Mouse (Mus musculus) left cerebral cortex, adult 11 months (tissue): ENCODE results near the gene Creld1.
A peak's percentile ranks its signal among the peaks of the same experiment; 100 is the strongest.

Experiments
- DNase-seq: peaks from one replicate; pipeline ENCODE4 v3.0.0; 2022; ENCODE audit warnings: low spot score

Gene Creld1

DNA sequence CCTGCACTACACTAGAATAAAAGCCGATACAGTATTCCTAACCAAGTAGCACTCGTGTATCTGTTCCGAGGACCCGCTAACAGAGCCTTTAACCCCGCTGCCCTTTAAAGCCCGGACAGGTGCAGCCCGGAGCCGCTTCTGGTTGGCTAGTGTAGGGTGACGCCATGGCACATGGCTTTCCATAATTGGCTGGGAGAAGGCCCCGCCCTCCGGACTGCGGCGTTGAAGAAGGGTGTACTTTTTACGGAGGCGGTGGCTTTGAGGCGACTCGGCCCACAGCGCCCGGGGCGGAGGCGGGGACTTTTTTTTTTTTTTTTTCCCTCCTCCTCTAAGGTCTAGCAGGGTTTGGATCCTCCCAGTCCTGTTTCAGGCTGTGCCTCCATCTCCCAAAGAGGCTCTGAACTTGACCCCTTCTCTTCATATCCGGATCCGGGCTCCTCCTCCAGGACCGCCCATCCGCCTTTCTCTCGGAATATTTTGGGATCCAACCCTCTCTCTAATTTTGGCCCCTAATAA, at the start of gene Creld1:
Creld1 (plus strand) TSS at position 198 of the 516 bp plus-strand sequence.
- DNase-seq = peak; percentile 88

DNA sequence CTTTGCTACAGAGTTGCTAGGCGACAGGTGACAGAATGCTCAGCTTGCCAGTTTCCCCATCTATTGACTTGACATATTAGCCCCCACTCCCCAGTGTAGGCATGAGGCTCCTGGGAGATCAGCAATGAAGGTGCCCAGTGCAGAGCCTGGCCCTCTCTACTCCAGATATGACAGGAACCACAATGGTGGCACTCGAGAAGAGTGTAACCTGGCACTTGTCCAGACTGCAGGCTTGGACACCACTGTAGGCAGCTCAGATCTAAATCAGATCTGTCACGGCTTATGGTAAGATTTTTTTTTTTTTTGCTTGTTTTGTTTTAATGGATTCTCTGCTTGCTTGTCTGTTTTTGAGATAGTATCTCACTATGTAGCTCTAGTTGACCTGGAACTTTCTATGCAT, 49.4 kb upstream of the Creld1 start:
- DNase-seq = no peak

DNA sequence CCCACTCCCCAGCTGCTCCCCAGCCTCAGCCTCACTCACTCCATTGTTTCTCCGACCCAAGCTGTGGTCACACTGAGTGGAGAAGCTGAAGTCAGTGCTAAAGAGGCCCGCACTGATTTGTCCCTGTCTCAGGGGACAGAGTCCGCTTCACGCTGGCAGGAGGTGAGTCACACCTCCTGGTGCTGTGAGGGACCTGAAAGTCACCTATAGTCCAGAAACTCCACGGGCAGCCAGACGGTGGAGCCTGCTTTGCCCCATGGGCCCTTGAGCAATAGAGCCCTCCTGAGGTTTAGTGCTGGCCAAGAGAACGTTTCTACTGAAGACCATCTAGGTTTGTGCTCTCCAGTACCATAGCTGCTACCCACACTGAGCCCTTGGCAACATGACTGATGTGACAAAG, 48.4 kb upstream of the Creld1 start:
- no peak for DNase-seq

DNA sequence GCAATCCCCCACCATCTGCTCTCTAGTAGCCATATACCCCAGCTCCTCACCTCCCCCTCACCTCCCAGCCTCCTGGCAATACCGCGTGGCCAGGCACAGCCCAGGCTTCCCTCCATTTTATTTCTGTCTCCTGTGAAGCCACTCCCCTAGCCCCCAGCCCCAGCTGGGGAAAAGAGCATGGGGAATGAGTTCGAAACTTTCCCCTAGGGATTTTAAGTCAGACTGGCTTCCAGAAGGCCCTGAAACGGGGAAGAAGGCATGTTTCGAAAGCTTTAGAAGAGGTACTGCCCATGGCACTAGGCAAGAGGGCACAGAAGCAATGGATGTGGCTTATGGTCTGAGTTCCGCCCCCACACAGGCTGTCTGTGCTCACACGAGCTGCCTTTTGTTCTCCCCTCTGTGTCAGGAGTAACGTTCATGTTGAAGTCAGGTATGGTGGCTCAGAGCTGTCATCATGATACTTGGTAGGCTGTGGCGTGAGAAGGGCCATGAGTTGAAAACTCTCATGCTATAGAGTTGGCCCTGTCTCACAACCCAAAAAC, 47.4 kb upstream of the Creld1 start, which contains the start of gene Cidec:
Cidec (minus strand) TSS at position 97 of the 542 bp plus-strand sequence.
- no peak for DNase-seq

DNA sequence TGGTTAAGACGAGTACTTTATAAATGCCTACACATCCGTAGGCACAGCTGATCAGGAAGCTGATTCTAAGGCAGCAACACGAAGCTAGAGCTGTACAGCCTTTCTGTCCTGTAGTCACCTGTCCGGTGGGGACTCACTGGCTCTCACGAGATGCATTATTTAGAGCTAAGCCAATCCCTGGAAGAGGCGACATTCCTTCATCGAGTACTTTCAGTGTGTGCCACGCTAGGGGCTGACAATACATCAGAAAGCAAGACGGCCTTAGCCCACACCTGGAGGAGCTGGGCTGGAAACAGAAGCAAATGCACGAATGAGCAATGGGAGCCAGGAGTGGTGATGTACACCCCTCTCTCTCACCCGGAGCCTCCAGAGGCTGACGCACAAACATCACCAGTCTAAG, 46.0 kb upstream of the Creld1 start:
- DNase-seq = no peak

DNA sequence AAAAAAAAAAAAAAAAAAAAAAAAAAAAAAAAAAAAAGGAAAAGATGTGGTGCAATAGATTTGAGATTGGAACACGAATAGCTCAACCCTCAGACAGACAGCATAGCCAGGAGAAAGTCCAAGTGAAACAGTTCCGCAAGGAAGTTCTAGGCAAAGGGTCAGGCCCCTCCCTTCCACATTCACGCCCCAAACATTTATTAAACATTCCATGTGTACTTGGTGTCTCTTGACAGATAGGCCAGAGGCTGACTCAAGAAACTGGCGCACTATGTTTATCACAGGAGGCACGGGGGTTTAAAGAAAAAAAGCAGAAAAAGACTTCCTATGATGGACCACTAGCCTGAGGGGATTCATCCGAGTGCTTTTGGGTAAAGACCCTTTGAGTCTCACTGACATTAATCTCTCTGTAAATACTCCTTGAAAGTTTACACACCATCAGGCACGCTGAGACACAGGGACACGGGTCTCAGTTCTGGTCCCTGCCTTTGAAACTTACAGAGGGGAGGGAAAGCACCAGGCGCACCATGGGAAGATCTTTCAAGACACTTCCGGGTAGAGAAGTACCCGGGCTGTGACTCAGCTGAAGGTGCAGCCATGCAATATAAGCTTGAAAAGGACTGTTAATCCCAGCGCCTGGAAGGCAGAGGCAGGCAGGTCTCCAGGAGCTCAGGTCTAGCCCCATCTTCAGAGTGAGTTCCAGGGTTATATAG, 44.2 kb upstream of the Creld1 start:
- DNase-seq = no peak

DNA sequence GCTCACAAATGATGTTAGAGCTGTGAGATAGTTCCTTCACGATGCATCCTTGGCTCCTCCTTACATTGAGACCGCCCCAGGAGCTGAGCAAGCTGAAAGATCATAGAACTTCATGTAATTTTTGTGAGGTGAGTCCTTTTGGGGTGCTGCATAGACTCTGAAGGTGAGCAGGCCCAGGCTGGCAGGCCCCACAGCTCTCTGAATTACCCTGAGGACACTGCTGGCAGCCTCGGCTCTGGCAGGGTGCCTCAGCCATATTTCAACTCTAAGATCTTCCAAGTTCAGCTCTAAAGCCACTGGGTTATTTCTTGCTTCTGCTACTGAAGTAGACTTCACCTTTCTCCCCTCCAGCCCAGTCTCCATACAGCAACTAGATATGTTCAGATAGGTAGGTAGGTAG, 42.4 kb upstream of the Creld1 start:
- no peak for DNase-seq

DNA sequence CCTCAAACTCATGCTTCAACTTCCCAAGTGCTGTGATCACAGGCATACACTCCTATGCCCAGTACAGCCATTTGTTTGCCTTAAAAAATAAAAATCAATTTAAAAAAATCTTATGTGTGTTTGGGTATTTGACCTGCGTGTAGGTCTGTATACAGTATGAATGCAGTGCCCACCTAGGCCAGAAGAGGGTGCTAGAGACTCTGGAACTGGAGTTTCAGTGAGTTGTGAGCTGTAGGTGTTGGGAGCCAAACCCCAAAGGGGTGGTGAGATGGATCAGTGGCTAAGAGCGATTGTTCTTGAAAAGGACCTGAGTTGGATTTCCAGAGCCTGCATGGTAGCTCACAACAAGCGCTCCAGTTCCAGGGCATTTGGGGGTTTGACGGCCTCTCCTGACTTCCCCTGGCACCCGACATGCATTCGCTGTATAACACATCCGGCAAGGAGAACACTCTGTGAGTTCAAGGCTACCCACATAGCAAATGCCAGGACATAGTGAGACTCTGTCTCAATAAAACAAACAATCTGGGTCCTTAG, 41.9 kb upstream of the Creld1 start:
- DNase-seq = no peak

DNA sequence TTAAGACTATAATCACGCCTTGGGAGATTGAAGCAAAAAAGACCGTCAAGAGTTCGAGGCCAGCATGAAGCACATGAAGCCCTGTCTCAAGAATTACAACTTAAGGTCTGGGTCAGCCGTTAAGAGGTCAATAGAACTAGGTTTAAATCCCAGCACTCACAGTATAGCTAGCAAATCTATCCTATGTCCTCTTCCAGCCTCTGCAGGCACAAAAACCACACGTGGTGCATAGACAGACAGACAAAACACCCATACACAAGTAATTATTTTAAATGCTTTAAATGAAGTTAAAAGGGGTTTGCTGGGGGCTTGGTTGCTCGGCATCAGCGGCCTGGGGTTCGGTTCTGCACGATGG, 41.0 kb upstream of the Creld1 start:
- no peak for DNase-seq

DNA sequence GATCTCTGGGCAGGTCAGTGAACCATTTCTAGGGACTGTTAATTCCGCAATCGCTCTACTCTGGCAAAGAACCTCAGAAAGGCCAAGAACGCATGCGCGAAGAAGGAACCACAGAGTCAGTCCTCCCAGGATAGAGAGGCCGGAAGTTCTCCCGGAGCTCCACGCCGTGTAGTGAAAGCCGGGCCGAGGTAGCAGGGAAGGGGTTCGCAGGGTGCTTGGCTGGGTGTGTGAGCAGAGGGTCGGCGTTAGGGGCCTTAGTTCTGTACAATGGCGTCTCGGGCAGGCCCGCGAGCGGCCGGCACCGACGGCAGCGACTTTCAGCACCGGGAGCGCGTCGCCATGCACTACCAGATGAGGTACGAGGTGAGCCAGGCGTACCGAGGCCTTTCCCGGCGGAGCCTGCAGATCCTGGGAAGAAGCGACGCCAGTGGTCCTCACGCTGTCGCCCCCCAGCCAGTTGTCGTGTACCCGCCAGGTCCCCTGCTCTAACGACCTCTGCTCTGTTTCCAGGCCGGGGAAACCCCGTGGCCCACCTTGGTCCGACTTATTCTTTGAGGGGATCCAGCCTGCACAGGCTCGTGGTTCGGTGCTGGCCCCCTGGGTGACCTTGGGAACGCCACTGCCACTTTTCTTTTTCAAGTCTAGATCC, 40.5 kb upstream of the Creld1 start, which contains the start of gene Jagn1:
Jagn1 (plus strand) TSS at position 128 of the 649 bp plus-strand sequence.
- DNase-seq = peak; percentile 78

DNA sequence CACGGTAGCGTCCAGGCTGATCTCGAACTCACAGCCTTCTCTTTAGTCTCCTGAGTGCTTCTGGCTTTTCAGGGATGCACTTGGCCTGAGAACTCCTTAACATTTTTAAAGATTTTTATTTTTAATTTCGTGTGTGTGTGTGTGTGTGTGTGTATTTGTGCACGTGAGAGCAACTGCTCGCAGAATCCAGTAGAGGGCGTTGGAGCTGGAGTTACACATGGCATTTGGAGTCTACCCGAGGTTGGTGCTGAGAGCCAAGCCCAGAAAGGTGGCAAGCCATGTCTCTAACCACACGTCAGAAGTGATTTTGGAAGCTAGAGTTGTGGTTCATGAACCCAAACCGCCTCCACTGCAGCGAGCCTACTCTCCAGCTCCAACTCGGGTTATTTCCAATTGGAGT, 40.0 kb upstream of the Creld1 start:
- DNase-seq = no peak

DNA sequence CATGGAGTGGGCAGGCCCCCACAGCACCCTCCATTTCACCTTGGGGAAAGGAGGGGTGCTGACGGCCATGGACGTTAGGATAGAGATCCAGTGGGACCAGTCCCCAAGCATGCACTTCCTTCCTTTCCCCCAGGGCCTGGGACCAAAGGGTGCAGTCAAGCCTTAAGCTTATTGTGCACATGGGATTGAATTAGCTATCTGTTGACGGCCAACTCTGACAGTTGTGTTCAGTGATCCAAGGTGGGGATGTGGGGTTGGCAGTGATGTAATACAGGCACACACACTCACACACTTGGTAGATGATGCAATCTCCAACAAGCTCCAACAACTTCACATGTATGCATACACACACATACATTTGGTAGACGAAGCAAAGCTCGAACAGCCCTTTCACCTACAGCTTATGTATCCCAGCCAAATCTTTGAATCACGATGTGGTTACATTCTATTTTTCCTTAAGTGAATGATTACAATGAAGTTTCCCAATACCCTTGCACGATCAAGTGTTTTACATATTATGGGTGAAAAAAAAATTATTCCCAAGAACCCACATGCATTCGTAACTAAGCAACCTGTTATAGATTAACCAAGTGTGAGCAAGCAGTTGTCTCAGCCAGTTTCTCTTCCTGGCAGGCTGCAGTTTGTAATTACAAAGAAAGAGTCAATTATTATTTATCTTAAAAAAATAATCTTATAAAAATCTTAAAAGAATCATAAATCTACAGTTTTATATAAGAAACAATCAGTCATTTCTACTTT, 38.7 kb upstream of the Creld1 start:
- DNase-seq = no peak

DNA sequence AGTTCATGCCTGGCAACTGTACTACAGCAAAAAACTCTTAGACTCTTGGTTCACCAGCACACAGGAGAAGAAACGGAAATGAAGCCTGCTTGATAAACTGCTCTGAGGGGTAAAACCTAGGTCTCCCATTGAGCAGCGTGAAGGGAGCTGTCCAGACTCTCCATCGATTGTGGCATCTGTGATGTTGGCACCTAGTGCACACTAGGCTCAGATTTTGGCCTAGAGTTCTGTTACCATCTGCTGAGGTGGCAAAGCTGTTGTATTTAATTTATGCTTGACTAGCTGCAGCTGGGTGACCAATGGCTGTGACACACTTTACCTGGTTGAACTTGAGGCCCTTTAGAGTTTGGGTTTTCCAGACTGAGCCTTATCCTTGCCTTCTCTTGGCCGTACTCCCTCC, 35.5 kb upstream of the Creld1 start:
- DNase-seq = no peak

DNA sequence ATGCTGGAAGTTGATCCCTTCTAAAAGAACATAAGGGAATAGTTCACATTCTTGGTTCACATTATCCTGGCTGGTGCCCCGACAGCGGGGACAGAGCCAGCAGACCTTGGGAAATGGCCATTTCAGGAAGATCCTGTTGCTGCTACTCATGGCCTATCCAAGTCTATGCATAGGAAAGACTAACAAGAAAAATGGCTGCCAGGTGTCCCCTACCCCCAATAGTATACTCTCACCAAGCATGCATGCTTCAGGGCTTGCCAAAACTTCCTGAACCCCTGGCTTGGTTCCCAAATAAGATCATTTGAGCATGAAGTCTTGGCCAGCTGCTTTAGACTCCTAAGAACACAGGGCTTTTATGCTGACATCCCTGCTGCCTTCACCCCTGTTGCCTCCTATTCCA, 31.3 kb upstream of the Creld1 start:
- no peak for DNase-seq

DNA sequence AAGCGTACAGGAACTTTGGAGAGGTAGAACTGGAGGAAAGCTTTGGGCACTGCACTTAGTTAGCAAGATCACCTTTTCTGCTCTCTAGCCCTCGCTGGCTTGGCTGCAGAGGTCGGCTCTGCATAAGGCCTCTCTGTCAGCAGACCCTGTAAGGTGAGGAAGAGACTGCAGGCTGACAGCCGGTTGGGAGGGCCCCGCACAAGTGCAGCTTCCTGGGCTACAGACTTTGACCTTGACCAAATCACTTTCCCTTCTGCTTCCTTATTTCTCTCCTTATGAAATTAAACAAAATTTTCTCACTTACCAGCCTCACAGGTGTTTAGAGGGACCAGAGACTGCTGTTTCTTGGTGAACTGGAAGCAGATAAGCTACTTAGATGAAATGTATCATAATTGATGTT, 28.1 kb upstream of the Creld1 start:
- no peak for DNase-seq

DNA sequence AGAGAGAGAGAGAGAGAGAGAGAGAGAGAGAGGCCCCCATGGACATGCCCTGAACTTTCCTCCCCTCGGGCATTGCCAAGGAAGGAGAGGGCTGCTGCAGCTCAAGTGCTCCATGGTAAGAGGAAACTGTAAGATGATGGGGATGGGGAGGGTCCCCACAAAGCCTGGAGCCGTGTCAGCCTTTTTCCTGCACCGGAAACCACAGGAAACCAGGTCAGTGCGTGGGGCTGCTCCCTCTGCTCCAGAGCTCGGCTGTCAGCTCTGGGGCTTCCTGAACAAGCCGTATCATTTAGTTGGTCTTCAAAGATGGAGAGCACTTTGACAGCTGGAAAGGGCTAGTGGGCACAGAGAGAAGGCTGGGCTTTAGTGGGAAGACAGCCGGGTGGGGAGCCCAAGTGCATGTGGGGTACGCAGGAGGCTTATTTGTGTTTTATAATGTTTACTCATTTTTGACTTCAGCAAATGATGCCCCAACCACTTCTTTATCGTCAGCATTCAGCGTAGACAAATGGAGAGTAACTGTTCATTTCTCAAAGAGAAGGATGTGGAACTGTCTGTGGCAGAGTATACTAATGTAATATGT, 25.1 kb upstream of the Creld1 start, which contains the start of gene Il17re:
Il17re (plus strand) TSS at position 533 of the 583 bp plus-strand sequence.
- no peak for DNase-seq

DNA sequence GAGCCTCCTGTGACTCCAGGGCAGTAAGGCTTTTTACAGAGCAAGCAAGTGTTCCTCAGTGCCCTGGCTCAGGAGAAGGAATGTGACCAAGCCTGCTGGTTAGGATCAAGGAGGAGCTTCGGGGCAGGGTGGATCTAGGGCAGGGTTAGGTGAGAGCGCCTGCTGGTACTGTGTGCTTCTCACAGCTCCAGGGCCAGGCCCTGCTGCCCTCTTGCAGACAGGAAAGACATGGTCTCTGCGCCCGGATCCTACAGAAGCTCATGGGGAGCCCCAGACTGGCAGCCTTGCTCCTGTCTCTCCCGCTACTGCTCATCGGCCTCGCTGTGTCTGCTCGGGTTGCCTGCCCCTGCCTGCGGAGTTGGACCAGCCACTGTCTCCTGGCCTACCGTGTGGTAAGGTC, 24.5 kb upstream of the Creld1 start:
- no peak for DNase-seq

DNA sequence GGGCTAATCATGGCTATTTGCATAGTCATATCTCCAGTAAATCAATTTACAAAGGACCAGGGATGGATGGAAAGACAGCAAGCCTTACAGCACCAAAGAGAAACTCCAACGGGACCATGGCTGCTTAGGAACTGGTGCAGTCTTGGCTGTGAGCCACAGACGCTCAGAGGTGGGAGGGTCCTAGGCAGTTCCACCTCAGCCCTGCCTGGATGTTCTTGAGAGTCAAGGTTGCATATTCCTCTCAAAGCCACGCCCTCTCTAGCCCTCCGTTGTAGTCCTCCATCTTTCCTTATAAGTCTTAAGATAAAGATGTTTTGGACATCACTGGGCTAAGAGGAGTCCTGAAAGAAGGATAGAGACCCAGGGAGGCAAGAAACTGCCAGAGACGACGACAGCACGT, 19.1 kb upstream of the Creld1 start:
- no peak for DNase-seq

DNA sequence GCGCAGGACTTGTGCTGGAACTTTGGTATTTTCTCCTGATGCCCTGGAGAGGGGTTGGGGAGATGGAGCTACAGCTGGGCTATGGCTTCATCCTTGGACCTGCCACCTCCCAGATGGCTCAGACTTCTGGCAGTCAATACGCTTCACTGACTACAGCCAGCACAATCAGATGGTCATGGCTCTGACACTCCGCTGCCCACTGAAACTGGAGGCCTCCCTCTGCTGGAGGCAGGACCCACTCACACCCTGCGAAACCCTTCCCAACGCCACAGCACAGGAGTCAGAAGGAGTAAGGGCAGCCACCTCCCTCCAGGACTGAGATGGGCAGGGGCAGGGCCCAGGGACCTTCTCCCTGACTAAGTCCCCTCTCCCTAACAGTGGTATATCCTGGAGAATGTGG, 17.5 kb upstream of the Creld1 start:
- no peak for DNase-seq

DNA sequence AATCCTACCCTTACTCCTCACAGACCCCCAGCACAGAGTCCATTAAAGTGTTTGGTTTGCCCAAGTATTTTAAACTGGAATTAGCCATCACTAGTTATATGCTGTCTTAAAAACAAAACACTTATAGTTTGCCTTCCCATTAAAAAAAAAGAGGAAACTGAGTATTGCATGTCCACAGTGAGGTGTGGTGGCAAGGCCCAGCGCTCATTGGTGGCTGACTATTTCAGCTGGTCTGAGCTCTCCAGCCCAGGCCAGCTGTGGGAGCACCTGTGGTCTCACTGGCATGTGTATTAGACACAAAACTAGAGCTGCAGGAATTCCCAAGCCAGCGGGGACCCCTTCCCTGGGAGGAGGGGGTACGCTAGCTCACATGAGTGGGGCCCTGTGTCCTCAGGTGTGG, 14.6 kb upstream of the Creld1 start:
- no peak for DNase-seq

DNA sequence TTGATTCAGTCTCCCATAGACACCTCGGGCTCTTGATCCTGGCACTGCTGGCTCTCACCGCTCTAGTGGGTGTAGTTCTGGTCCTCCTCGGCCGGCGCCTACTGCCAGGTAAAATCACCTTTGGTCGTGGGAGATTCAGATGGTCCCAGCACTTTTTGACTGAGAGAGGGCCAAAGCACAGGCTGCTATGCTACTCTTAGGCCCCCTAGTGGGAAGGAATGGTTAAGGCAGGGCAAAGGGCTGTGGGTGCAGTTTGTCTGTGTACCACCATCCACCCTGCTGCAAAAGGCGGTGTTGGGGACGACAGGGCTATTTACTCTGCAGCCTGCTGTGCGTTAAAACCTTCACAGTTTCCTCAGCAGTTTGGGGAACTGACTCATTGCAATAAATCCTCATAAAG, 14.1 kb upstream of the Creld1 start:
- DNase-seq = no peak

DNA sequence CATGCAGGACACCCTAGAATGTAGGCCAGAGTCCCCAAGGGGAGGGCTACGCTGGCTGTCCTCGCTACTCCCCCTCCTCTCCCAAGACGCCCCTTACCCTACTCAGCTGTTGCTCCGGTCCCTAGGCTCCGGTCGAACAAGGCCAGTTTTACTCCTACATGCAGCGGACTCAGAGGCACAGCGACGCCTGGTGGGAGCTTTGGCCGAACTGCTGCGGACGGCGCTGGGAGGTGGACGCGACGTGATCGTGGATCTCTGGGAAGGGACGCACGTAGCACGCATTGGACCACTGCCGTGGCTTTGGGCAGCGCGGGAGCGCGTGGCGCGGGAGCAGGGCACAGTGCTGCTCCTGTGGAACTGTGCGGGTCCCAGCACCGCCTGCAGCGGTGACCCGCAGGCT, 13.7 kb upstream of the Creld1 start:
- DNase-seq = no peak
